Mouse (Mus musculus): ENCODE results near the gene B4galt5. TPM values are rescaled to one million over a fixed set of nuclear protein-coding genes. Genes with fewer than 3 reads are reported as not detected.
A peak's percentile ranks its signal among the peaks of the same experiment; 100 is the strongest.

B4galt5 gene
- polyA plus RNA-seq, 1 experiment from 2014 or later, result 31.5 TPM

DNA sequence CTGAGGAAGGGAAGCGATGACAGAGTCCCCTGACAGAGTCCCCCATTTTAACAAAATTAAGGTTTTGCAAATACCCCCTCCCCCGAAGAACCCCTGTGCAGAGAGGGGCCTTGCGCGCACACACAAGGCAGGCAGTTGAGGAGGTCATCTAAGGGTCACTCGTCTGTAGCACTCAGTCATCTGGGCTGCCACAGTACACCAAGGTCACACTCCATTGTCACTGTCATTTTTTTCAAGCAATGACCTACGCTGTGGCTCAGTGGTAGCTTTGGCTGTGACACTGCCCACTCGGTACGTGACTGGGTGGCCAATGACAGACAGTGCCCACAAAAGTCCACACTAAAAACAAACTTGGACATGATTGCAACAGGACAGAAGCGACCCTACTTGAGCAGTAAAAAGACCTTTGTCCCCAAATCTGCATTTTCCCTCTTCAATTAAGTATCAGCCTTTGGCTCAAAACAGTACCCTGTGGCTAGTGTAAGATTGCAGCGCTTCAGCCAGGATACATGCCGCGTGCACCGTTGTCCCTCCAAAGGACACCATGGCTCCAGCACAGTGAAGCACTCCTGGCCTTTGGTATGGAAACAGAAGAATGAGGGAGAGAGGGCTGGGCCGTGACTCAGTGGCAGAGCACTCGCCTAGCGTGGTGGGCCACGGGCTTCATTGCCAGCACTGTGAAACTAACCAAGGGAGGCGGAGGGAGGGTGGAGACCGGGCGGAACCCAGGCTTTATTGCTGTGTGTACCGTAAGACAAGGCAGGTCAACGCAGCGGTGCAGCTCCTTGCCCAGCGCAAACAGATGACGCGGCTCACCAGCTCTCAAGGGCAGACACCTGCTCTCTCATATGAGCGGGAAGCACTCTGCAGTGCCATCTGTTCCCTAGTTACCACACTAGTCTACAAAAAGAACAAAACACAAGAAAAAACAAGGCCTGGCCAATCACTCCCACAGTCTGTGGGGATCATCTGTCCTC is 50.0 kb downstream of the B4galt5 start:
- 29% methylated on average over 27 of the region's 27 CpGs for WGBS
- peaks cover 11% of the 10 kb centered on the region; the same call in 1 of the 2 replicates for H3K4me1 ChIP-seq (ENCODE audit: control insufficient read depth, insufficient read depth, low read length)
- no peak overlapping the region for H3K4me2 ChIP-seq (ENCODE audit: low read depth, low read length)
- no peaks in the 10 kb centered on the region for H3K27me3 ChIP-seq (ENCODE audit: control insufficient read depth, insufficient read depth, low read length)
- peaks cover 3% of the 10 kb centered on the region; the same call in 1 of the 2 replicates for H3K36me3 ChIP-seq (ENCODE audit: control insufficient read depth, insufficient read depth, low read length)
- no peak overlapping the region for H3K4me3 ChIP-seq (ENCODE audit: low read depth, low read length)
- H3K9me3 ChIP-seq (ENCODE audit: control insufficient read depth, low read length), result no peaks in the 10 kb centered on the region
- peak overlapping the region; percentile 39; the same call in 1 of the 2 replicates for H3K27ac ChIP-seq (ENCODE audit: low read depth, low read length)
- no peak overlapping the region for H3K9ac ChIP-seq (replicated peaks; ENCODE audit: low read depth, low read length)
- ATAC-seq (ENCODE audit: low read depth), result peak; percentile 59; the same call in 1 of the 2 replicates

DNA sequence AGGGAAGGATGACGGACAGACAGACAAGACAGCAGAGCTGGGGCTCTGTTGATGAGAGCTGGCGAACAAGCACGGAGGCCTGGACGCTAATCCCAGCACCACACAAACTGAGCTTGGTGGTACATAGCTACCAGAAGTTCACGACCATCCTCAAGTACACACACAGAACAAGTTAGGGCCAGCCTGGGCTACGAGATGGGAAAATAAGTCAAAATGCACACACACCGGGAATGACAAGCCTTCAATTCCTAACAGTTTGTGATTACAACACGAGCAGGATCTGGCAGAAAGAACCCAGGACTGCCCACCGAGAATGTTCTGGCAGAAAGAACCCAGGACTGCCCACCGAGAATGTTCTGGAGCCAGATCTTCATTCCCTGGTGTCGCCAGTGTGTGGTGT is 51.0 kb downstream of the B4galt5 start:
- no peaks in the 10 kb centered on the region for H3K9me3 ChIP-seq (ENCODE audit: control insufficient read depth, low read length)
- H3K4me3 ChIP-seq (ENCODE audit: low read depth, low read length), result no peak overlapping the region
- no peaks in the 10 kb centered on the region for H3K27me3 ChIP-seq (ENCODE audit: control insufficient read depth, insufficient read depth, low read length)
- H3K9ac ChIP-seq (replicated peaks; ENCODE audit: low read depth, low read length), result no peak overlapping the region
- no peak for ATAC-seq (ENCODE audit: low read depth)
- H3K27ac ChIP-seq (ENCODE audit: low read depth, low read length), result no peak overlapping the region
- H3K4me1 ChIP-seq (ENCODE audit: control insufficient read depth, insufficient read depth, low read length), result peaks cover 11% of the 10 kb centered on the region; the same call in 1 of the 2 replicates
- no peak overlapping the region for H3K4me2 ChIP-seq (ENCODE audit: low read depth, low read length)
- WGBS, result 94% methylated on average over 11 of the region's 11 CpGs
- 0 out of 2 replicates have a peak, but pooled peaks cover 3% of the 10 kb centered on the region for H3K36me3 ChIP-seq (ENCODE audit: control insufficient read depth, insufficient read depth, low read length)

DNA sequence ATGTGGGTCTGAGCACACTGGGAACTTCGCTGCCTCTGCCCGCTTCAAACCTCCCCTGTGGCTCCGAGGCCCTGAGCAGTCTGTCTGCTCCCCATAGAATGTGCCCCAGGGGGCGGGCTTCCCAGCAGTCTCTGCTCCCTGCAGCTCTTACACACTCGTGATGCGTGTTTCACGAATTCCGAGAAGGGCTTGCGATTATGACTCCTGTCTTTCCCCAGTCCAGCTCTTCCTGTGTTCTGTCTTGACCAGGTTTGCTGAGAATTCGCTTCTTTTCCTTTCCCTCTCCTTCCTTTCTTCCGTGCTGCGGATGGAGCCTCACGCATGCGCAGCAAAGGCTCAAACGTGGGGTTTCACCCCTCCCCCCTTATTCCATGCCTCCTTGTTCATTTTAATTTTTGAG is 54.1 kb downstream of the B4galt5 start:
- no peak overlapping the region for H3K27ac ChIP-seq (ENCODE audit: low read depth, low read length)
- H3K36me3 ChIP-seq (ENCODE audit: control insufficient read depth, insufficient read depth, low read length), result no peaks in the 10 kb centered on the region
- H3K4me1 ChIP-seq (ENCODE audit: control insufficient read depth, insufficient read depth, low read length), result peaks cover 11% of the 10 kb centered on the region; the same call in 1 of the 2 replicates
- no peak overlapping the region for H3K4me3 ChIP-seq (ENCODE audit: low read depth, low read length)
- WGBS, result 64% methylated on average over 15 of the region's 15 CpGs
- no peaks in the 10 kb centered on the region for H3K9me3 ChIP-seq (ENCODE audit: control insufficient read depth, low read length)
- no peak overlapping the region for H3K9ac ChIP-seq (replicated peaks; ENCODE audit: low read depth, low read length)
- H3K27me3 ChIP-seq (ENCODE audit: control insufficient read depth, insufficient read depth, low read length), result no peaks in the 10 kb centered on the region
- H3K4me2 ChIP-seq (ENCODE audit: low read depth, low read length), result no peak overlapping the region
- no peak for ATAC-seq (ENCODE audit: low read depth)

DNA sequence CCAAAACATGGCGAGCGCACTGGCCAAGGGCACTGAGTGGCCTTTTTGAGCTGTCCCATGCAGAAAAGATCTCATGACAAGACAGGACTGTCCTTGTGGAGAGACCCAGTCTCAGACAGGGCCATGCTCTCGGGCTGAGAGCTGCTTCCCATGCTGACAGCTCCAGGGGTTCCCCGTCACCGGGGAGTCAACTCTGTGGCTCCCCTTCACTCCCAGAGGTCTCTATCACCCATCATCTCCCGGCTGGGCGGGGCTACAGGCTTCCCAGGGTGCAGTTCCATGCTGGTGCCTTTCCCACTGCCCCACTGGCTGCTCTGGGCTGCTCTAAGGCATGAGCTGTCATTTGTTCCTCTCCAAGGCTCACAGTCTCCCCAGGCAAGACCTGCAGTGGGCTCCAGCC is 54.8 kb downstream of the B4galt5 start:
- no peaks in the 10 kb centered on the region for H3K27me3 ChIP-seq (ENCODE audit: control insufficient read depth, insufficient read depth, low read length)
- H3K4me3 ChIP-seq (ENCODE audit: low read depth, low read length), result no peak overlapping the region
- no peak overlapping the region for H3K27ac ChIP-seq (ENCODE audit: low read depth, low read length)
- no peaks in the 10 kb centered on the region for H3K36me3 ChIP-seq (ENCODE audit: control insufficient read depth, insufficient read depth, low read length)
- H3K9me3 ChIP-seq (ENCODE audit: control insufficient read depth, low read length), result no peaks in the 10 kb centered on the region
- 83% methylated on average over 7 of the region's 7 CpGs for WGBS
- peaks cover 7% of the 10 kb centered on the region; the same call in 1 of the 2 replicates for H3K4me1 ChIP-seq (ENCODE audit: control insufficient read depth, insufficient read depth, low read length)
- ATAC-seq (ENCODE audit: low read depth), result no peak
- no peak overlapping the region for H3K4me2 ChIP-seq (ENCODE audit: low read depth, low read length)
- H3K9ac ChIP-seq (replicated peaks; ENCODE audit: low read depth, low read length), result no peak overlapping the region

DNA sequence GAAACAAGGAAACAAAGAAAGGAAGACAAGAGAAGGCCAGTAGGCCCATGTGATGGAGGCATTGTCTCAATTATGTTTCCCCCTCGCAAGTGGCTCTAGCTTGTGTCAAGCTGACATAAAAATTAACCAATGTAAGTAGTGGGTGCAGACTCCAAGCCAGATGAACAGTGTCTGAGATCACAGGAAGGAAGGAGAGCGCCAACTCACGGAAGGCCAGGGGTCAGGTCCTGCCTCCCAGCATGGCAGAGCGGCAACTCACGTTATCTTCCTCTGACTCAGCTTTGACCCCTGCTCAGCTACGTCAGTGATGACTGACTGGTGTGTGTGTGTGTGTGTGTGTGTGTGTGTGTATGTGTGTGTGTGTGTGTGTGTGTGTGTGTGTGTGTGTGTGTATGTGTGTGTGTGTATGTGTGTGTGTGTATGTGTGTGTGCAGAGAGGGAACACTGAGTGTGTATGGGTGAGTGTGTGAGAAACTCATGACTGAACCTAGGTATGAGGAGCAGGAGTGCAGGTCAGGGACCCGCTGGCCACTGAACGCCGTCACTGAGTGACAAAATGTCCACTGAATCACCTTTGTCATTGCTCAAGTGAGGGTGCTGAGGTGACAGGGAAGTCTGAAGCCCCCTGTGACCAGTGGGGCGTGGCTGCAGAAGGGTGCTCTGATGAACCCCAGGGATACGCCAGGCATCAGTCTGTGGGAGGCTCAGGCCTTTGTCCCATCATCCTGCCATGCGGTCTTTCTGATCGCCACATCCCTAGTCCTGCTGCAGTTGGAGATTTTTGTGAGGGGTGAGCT is 55.5 kb downstream of the B4galt5 start:
- H3K9me3 ChIP-seq (ENCODE audit: control insufficient read depth, low read length), result no peaks in the 10 kb centered on the region
- H3K27ac ChIP-seq (ENCODE audit: low read depth, low read length), result no peak overlapping the region
- no peak overlapping the region for H3K4me3 ChIP-seq (ENCODE audit: low read depth, low read length)
- no peak overlapping the region for H3K9ac ChIP-seq (replicated peaks; ENCODE audit: low read depth, low read length)
- H3K4me2 ChIP-seq (ENCODE audit: low read depth, low read length), result no peak overlapping the region
- WGBS, result 70% methylated on average over 13 of the region's 13 CpGs
- no peaks in the 10 kb centered on the region for H3K4me1 ChIP-seq (ENCODE audit: control insufficient read depth, insufficient read depth, low read length)
- no peaks in the 10 kb centered on the region for H3K27me3 ChIP-seq (ENCODE audit: control insufficient read depth, insufficient read depth, low read length)
- no peaks in the 10 kb centered on the region for H3K36me3 ChIP-seq (ENCODE audit: control insufficient read depth, insufficient read depth, low read length)
- ATAC-seq (ENCODE audit: low read depth), result no peak

DNA sequence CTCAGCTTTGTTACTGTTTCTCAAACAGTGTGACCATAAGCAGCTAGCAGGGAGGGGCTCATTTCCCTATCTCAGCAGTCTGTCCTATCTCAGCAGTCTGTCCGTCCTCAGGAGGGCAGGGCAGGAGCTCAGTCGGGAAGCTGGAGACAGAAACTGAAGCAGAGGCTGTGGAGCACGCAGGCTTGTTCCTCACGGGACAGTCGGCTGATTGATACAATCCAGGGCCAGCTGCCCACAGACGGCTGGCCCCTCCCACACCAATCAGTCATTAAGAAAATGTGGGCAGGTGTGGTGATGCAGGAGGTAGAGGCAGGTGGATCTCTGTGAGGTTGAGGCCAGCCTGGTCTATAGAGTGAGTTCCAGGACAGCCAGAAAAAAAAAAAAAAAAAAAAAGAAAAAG is 56.1 kb downstream of the B4galt5 start:
- Histone ChIP-seq H3K9ac (replicated peaks; ENCODE audit: low read depth, low read length) (no peak overlapping the region), H3K4me3 (ENCODE audit: low read depth, low read length) (no peak overlapping the region), H3K36me3 (ENCODE audit: control insufficient read depth, insufficient read depth, low read length) (no peaks in the 10 kb centered on the region), H3K27me3 (ENCODE audit: control insufficient read depth, insufficient read depth, low read length) (no peaks in the 10 kb centered on the region), H3K4me1 (ENCODE audit: control insufficient read depth, insufficient read depth, low read length) (no peaks in the 10 kb centered on the region), H3K27ac (ENCODE audit: low read depth, low read length) (no peak overlapping the region), H3K9me3 (ENCODE audit: control insufficient read depth, low read length) (no peaks in the 10 kb centered on the region), H3K4me2 (ENCODE audit: low read depth, low read length) (no peak overlapping the region)
- no peak for ATAC-seq (ENCODE audit: low read depth)
- WGBS, result 14% methylated on average over 6 of the region's 6 CpGs

DNA sequence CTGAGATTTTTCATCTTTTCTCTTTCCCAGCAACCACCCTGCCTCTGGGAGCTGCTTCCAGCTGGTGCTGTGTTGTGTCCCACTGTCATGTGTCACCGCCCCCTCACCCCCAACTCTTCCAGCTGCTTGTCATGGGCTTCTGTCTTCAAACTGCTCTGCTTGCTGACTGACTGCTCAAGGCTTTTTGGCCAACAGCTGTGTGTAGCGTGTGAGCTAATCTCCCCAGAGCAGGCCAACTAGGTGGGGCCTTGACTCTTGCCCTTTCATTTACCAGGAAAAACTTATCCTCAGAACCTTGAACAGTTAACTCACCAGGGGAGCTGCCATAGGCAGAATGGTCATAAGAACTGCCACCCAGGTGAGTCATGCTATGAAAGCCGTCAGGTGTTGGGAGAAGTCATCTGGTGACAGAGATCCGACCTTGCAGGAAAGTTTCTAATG is 56.8 kb downstream of the B4galt5 start:
- WGBS, result 81% methylated on average over 4 of the region's 4 CpGs
- Histone ChIP-seq H3K27ac (ENCODE audit: low read depth, low read length) (no peak overlapping the region), H3K9ac (replicated peaks; ENCODE audit: low read depth, low read length) (no peak overlapping the region), H3K4me3 (ENCODE audit: low read depth, low read length) (no peak overlapping the region), H3K36me3 (ENCODE audit: control insufficient read depth, insufficient read depth, low read length) (no peaks in the 10 kb centered on the region), H3K4me1 (ENCODE audit: control insufficient read depth, insufficient read depth, low read length) (no peaks in the 10 kb centered on the region), H3K9me3 (ENCODE audit: control insufficient read depth, low read length) (no peaks in the 10 kb centered on the region), H3K4me2 (ENCODE audit: low read depth, low read length) (no peak overlapping the region), H3K27me3 (ENCODE audit: control insufficient read depth, insufficient read depth, low read length) (no peaks in the 10 kb centered on the region)
- ATAC-seq (ENCODE audit: low read depth), result no peak

DNA sequence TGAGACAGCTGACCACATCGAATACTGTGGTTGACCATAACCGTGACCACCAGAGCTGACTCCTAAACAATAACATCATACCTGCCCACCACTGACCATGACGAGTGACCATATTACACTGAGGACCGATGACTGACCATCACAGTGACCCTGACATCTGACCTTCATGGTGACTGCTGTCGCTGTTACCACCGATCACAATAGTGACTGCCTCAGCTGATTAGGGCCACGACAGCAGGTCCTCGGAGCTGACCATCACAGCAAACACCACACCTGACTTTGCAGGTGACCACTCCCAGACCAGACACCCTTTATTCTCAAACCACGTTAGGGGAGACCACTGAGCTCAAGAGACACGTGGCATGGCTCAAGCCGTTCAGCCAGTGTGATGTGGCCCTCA is 57.3 kb downstream of the B4galt5 start:
- H3K36me3 ChIP-seq (ENCODE audit: control insufficient read depth, insufficient read depth, low read length), result no peaks in the 10 kb centered on the region
- no peak for ATAC-seq (ENCODE audit: low read depth)
- H3K4me1 ChIP-seq (ENCODE audit: control insufficient read depth, insufficient read depth, low read length), result no peaks in the 10 kb centered on the region
- H3K4me3 ChIP-seq (ENCODE audit: low read depth, low read length), result no peak overlapping the region
- 95% methylated on average over 11 of the region's 11 CpGs for WGBS
- H3K27ac ChIP-seq (ENCODE audit: low read depth, low read length), result no peak overlapping the region
- no peaks in the 10 kb centered on the region for H3K27me3 ChIP-seq (ENCODE audit: control insufficient read depth, insufficient read depth, low read length)
- no peaks in the 10 kb centered on the region for H3K9me3 ChIP-seq (ENCODE audit: control insufficient read depth, low read length)
- no peak overlapping the region for H3K9ac ChIP-seq (replicated peaks; ENCODE audit: low read depth, low read length)
- H3K4me2 ChIP-seq (ENCODE audit: low read depth, low read length), result no peak overlapping the region

DNA sequence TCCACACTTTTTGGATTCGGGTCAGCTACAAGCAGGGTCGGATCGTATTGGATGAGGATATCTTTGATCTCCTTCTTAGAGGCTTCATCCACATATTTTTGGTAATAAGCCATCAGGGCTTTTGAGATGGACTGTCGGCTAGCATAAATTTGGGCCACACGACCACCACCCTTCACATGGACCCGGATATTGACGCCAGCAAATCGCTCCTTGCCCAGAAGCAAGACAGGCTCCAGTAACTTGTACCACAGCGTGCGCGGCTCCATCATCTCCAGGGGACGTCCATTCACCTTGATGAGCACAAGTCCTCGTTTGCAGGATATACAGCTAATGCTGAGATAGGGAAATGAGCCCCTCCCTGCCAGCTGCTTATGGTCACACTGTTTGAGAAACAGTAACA is 67.5 kb downstream of the B4galt5 start:
- Histone ChIP-seq H3K27ac (ENCODE audit: low read depth, low read length) (no peak overlapping the region), H3K27me3 (ENCODE audit: control insufficient read depth, insufficient read depth, low read length) (no peaks in the 10 kb centered on the region), H3K36me3 (ENCODE audit: control insufficient read depth, insufficient read depth, low read length) (no peaks in the 10 kb centered on the region), H3K4me2 (ENCODE audit: low read depth, low read length) (no peak overlapping the region), H3K9ac (replicated peaks; ENCODE audit: low read depth, low read length) (no peak overlapping the region), H3K9me3 (ENCODE audit: control insufficient read depth, low read length) (no peaks in the 10 kb centered on the region), H3K4me3 (ENCODE audit: low read depth, low read length) (no peak overlapping the region), H3K4me1 (ENCODE audit: control insufficient read depth, insufficient read depth, low read length) (no peaks in the 10 kb centered on the region)
- WGBS, result 96% methylated on average over 13 of the region's 13 CpGs
- no peak for ATAC-seq (ENCODE audit: low read depth)
